Comparison of ENCODE assay signal across 8 mouse cellular contexts in genomic region chrX:143668242-143668641, GRCm38 (mm10).
A peak's percentile ranks its signal among the peaks of the same experiment; 100 is the strongest.
DNase-seq lines count a peak whose midpoint lies in the region; ATAC-seq lines count a peak whose summit lies in the region.

No protein-coding gene starts in this region.

- no peaks in the 10 kb centered on the region for H3K9me3 ChIP-seq in neural tube, embryonic 11.5 days (ENCODE audit: control insufficient read depth, low read length)

- no peaks in the 10 kb centered on the region for H3K4me1 ChIP-seq in neural tube, embryonic 11.5 days (ENCODE audit: control insufficient read depth, insufficient read depth, low read length)

- no peak overlapping the region for H3K9ac ChIP-seq in neural tube, embryonic 11.5 days (ENCODE audit: low read length)

- peak; percentile 35 for DNase-seq in gastrocnemius, adult 18-20 months (ENCODE audit: low spot score)
- no peak for DNase-seq in gastrocnemius, postnatal 25 days
- peak; percentile 48 for DNase-seq in ES-CJ7 (ENCODE audit: low read depth, low spot score)
- DNase-seq in cerebellum, adult 8-10 months: peak; percentile 33
- DNase-seq in frontal cortex, postnatal 36 days (ENCODE audit: low spot score in 2 of 2): peak; percentile 43 to 66
- DNase-seq in layer of hippocampus, postnatal 25 days (ENCODE audit: extremely low spot score in 1 of 2, low spot score in 1 of 2): peak; percentile 43 to 75
- peak; percentile 47 for DNase-seq in neural tube, embryonic 11.5 days (ENCODE audit: low spot score)
- no peak for DNase-seq in T-cell, adult 2 months (ENCODE audit: low spot score)

- WGBS in neural tube, embryonic 11.5 days: 49% methylated on average over 3 of the region's 3 CpGs

- H3K4me3 ChIP-seq in neural tube, embryonic 11.5 days (ENCODE audit: low read depth, low read length): no peak overlapping the region

- H3K27ac ChIP-seq in neural tube, embryonic 11.5 days (ENCODE audit: low read depth, low read length): no peak overlapping the region

- peak; percentile 45; the same call in 1 of the 2 replicates for ATAC-seq in neural tube, embryonic 11.5 days (ENCODE audit: insufficient read depth, low FRiP score, low TSS enrichment)

- no peaks in the 10 kb centered on the region for H3K27me3 ChIP-seq in neural tube, embryonic 11.5 days (ENCODE audit: control insufficient read depth, insufficient read depth, low read length)

- H3K4me2 ChIP-seq in neural tube, embryonic 11.5 days (ENCODE audit: low read depth): no peak overlapping the region

- no peaks in the 10 kb centered on the region for H3K36me3 ChIP-seq in neural tube, embryonic 11.5 days (ENCODE audit: control insufficient read depth, insufficient read depth, low read length)

Comparison
In these comparisons a context has a peak if more than half of its experiments do, and no peak if none do; other contexts are left out.
1. DNase-seq: peak in gastrocnemius, adult 18-20 months (single experiment), ES-CJ7 (single experiment), cerebellum, adult 8-10 months (single experiment), frontal cortex, postnatal 36 days (2 of 2), layer of hippocampus, postnatal 25 days (2 of 2) and neural tube, embryonic 11.5 days (single experiment); none in gastrocnemius, postnatal 25 days (single experiment) and T-cell, adult 2 months (single experiment).